9 mouse cellular contexts compared by ENCODE assay signal in the genomic region with DNA sequence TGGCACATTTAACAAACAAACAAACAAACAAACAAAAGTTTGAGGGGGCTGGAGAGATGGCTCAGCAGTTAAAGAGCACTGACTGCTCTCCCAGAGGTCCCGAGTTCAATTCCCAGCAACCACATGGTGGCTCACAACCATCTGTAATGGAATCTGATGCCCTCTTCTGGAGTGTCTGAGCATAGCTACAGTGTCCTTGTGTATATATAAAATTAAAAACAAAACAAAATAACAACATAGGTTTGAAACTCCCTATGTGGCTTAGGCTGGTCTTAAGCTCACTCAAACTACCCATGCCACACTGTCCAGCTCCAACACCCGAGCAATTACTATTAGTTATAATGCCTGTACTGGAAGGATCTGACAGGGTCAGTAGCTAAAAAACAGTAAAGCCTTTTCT. TPM values are rescaled to one million over a fixed set of nuclear protein-coding genes. Genes with fewer than 3 reads are reported as not detected.
A peak's percentile ranks its signal among the peaks of the same experiment; 100 is the strongest.
DNase-seq lines count a peak whose midpoint lies in the region; ATAC-seq and TF ChIP-seq lines count a peak whose summit lies in the region.
"Had no signal": no experiment of that assay in that cellular context is flagged by ENCODE, and none has a peak within 500 bp of the region (broad histone marks: within the 10 kb centered on the region; RNA-seq: fewer than 3 reads in every experiment).

No protein-coding gene starts in this region.

- no peak overlapping the region for H3K9ac ChIP-seq in heart, embryonic 12.5 days
- H3K9ac ChIP-seq in ES-Bruce4 (ENCODE audit: low read depth, poor library complexity, severe bottlenecking) = peak overlapping the region; percentile 60; the same call in 1 of the 2 replicates

- TF ChIP-seq CTCF in ES-Bruce4 (IDR thresholded peaks at IDR 0.05; ENCODE audit: low read depth, low read length) = no peak

- no peak for ATAC-seq in heart, embryonic 12.5 days (ENCODE audit: insufficient number of reproducible peaks, low FRiP score)

- H3K27me3 ChIP-seq in heart, embryonic 12.5 days (replicated peaks) = no peaks in the 10 kb centered on the region
- no peaks in the 10 kb centered on the region for H3K27me3 ChIP-seq in ES-Bruce4 (ENCODE audit: control insufficient read depth, insufficient read depth, low read length, poor library complexity, severe bottlenecking)
- no peaks in the 10 kb centered on the region for H3K27me3 ChIP-seq in hindbrain, embryonic 10.5 days (ENCODE audit: insufficient read depth, poor library complexity, severe bottlenecking)
- H3K27me3 ChIP-seq in midbrain, embryonic 10.5 days (ENCODE audit: low read depth, poor library complexity, severe bottlenecking) = no peaks in the 10 kb centered on the region

- TF ChIP-seq EP300 in ES-Bruce4 (IDR thresholded peaks at IDR 0.05; ENCODE audit: insufficient read depth, low read depth, low read length) = no peak

- peak overlapping the region; percentile 75; the same call in 1 of the 2 replicates for H3K4me3 ChIP-seq in heart, embryonic 12.5 days
- H3K4me3 ChIP-seq in ES-Bruce4 (ENCODE audit: low read depth, low read length) = no peak overlapping the region
- peak overlapping the region; percentile 78 for H3K4me3 ChIP-seq in hindbrain, embryonic 10.5 days
- peak overlapping the region; percentile 85 for H3K4me3 ChIP-seq in midbrain, embryonic 10.5 days

- no peak for TF ChIP-seq POLR2A in ES-Bruce4 (IDR thresholded peaks at IDR 0.05; ENCODE audit: insufficient read depth, low read length)

- H3K4me2 ChIP-seq in heart, embryonic 12.5 days = peak overlapping the region; percentile 73

- H3K36me3 ChIP-seq in heart, embryonic 12.5 days = peaks cover 41% of the 10 kb centered on the region
- peaks cover 6% of the 10 kb centered on the region for H3K36me3 ChIP-seq in ES-Bruce4 (ENCODE audit: control insufficient read depth, insufficient read depth, low read length, poor library complexity, severe bottlenecking)
- peaks cover 49% of the 10 kb centered on the region for H3K36me3 ChIP-seq in hindbrain, embryonic 10.5 days
- H3K36me3 ChIP-seq in midbrain, embryonic 10.5 days = peaks cover 46% of the 10 kb centered on the region

- no peak overlapping the region; the same call in 1 of the 2 replicates for H3K27ac ChIP-seq in heart, embryonic 12.5 days (ENCODE audit: poor library complexity, severe bottlenecking)
- no peak overlapping the region for H3K27ac ChIP-seq in ES-Bruce4 (ENCODE audit: insufficient read depth, low read length)
- no peak overlapping the region; the same call in 1 of the 2 replicates for H3K27ac ChIP-seq in hindbrain, embryonic 10.5 days
- H3K27ac ChIP-seq in midbrain, embryonic 10.5 days (replicated peaks) = no peak overlapping the region

- H3K4me1 ChIP-seq in heart, embryonic 12.5 days (replicated peaks) = 0 out of 2 replicates have a peak, but pooled peaks cover 8% of the 10 kb centered on the region
- no peaks in the 10 kb centered on the region for H3K4me1 ChIP-seq in ES-Bruce4 (ENCODE audit: control insufficient read depth, insufficient read depth, low read length)
- peaks cover 19% of the 10 kb centered on the region for H3K4me1 ChIP-seq in hindbrain, embryonic 10.5 days (replicated peaks)
- peaks cover 22% of the 10 kb centered on the region for H3K4me1 ChIP-seq in midbrain, embryonic 10.5 days

- H3K9me3 ChIP-seq in heart, embryonic 12.5 days (replicated peaks) = no peaks in the 10 kb centered on the region
- H3K9me3 ChIP-seq in ES-Bruce4 (replicated peaks; ENCODE audit: control insufficient read depth, insufficient read depth, low read length, poor library complexity, severe bottlenecking) = no peaks in the 10 kb centered on the region
- no peaks in the 10 kb centered on the region for H3K9me3 ChIP-seq in hindbrain, embryonic 10.5 days
- H3K9me3 ChIP-seq in midbrain, embryonic 10.5 days (replicated peaks) = no peaks in the 10 kb centered on the region

- intact Hi-C loops in heart, postnatal 14 days (cut with DNase I) = loop anchor here (5.0 kb wide), 1 partner anchor 181 kb away; no protein-coding TSS in a partner anchor

- WGBS in heart, embryonic 12.5 days = 83% methylated on average over 2 of the region's 2 CpGs
- 84% methylated on average over 2 of the region's 2 CpGs for WGBS in hindbrain, embryonic 10.5 days
- 91% methylated on average over 2 of the region's 2 CpGs for WGBS in midbrain, embryonic 10.5 days

- DNase-seq in heart, postnatal 14 days = no peak
- DNase-seq in hindbrain, embryonic 10.5 days (ENCODE audit: low spot score) = no peak
- DNase-seq in midbrain, embryonic 10.5 days (ENCODE audit: low spot score) = no peak
- DNase-seq in spleen, postnatal 4 days (ENCODE audit: low spot score in 2 of 2) = no peak
- no peak for DNase-seq in retina, postnatal 1 day
- DNase-seq in ovary, postnatal 36 days (ENCODE audit: low spot score) = no peak
- DNase-seq: layer of hippocampus, postnatal 36 days had no signal

RNA-seq across cellular contexts. Expression of gene Romo1, which starts 1.0 kb away (rescaled TPM):
- polyA plus RNA-seq in heart, embryonic 12.5 days (2016; fragmentation: Nextera tagmentation; extraction: Ambion mirVana) = 451 and 494 TPM in 2 replicates
- 100 to 1,000 TPM; 297 to 305 TPM for total RNA-seq in heart, postnatal 14 days (2021)
- polyA plus RNA-seq in ES-Bruce4 (2011; ENCODE audit: insufficient read depth, insufficient read length, low read depth, missing spikeins) = 83.8 and 109 TPM in 2 replicates
- 438 and 481 TPM in 2 replicates for polyA plus RNA-seq in hindbrain, embryonic 10.5 days (2016; fragmentation: Nextera tagmentation; extraction: Ambion mirVana)
- polyA plus RNA-seq in midbrain, embryonic 10.5 days (2016; fragmentation: Nextera tagmentation; extraction: Ambion mirVana) = 426 and 441 TPM in 2 replicates

RNA-seq across cellular contexts. Expression of gene Nfs1, which starts 1.2 kb away (rescaled TPM):
- polyA plus RNA-seq in heart, embryonic 12.5 days (2016; fragmentation: Nextera tagmentation; extraction: Ambion mirVana) = 55.5 and 55.8 TPM in 2 replicates
- 10 to 100 TPM; 65.0 to 70.5 TPM for total RNA-seq in heart, postnatal 14 days (2021)
- polyA plus RNA-seq in ES-Bruce4 (2011; ENCODE audit: insufficient read depth, insufficient read length, low read depth, missing spikeins) = 35.8 and 41.7 TPM in 2 replicates
- polyA plus RNA-seq in hindbrain, embryonic 10.5 days (2016; fragmentation: Nextera tagmentation; extraction: Ambion mirVana) = 41.6 and 43.5 TPM in 2 replicates
- 46.0 and 46.7 TPM in 2 replicates for polyA plus RNA-seq in midbrain, embryonic 10.5 days (2016; fragmentation: Nextera tagmentation; extraction: Ambion mirVana)

RNA-seq across cellular contexts. Expression of gene Gm28036, which starts 15.9 kb away (rescaled TPM):
- 19.1 and 21.0 TPM in 2 replicates for polyA plus RNA-seq in heart, embryonic 12.5 days (2016; fragmentation: Nextera tagmentation; extraction: Ambion mirVana)
- 10 to 100 TPM; 14.9 to 15.6 TPM for total RNA-seq in heart, postnatal 14 days (2021)
- polyA plus RNA-seq in ES-Bruce4 (2011; ENCODE audit: insufficient read depth, insufficient read length, low read depth, missing spikeins) = 43.0 and 52.2 TPM in 2 replicates
- polyA plus RNA-seq in hindbrain, embryonic 10.5 days (2016; fragmentation: Nextera tagmentation; extraction: Ambion mirVana) = 22.5 and 27.2 TPM in 2 replicates
- polyA plus RNA-seq in midbrain, embryonic 10.5 days (2016; fragmentation: Nextera tagmentation; extraction: Ambion mirVana) = 19.1 and 27.3 TPM in 2 replicates

RNA-seq across cellular contexts. Expression of gene Rbm12, which starts 31.0 kb away (rescaled TPM):
- 26.2 and 26.9 TPM in 2 replicates for polyA plus RNA-seq in heart, embryonic 12.5 days (2016; fragmentation: Nextera tagmentation; extraction: Ambion mirVana)
- total RNA-seq in heart, postnatal 14 days (2021) = 10 to 100 TPM; 19.7 to 20.3 TPM
- polyA plus RNA-seq in ES-Bruce4 (2011; ENCODE audit: insufficient read depth, insufficient read length, low read depth, missing spikeins) = 64.5 and 78.1 TPM in 2 replicates
- 42.6 and 47.4 TPM in 2 replicates for polyA plus RNA-seq in hindbrain, embryonic 10.5 days (2016; fragmentation: Nextera tagmentation; extraction: Ambion mirVana)
- 43.9 and 47.2 TPM in 2 replicates for polyA plus RNA-seq in midbrain, embryonic 10.5 days (2016; fragmentation: Nextera tagmentation; extraction: Ambion mirVana)

RNA-seq across cellular contexts. Expression of gene Cpne1, which starts 31.1 kb away (rescaled TPM):
- 30.0 and 31.0 TPM in 2 replicates for polyA plus RNA-seq in heart, embryonic 12.5 days (2016; fragmentation: Nextera tagmentation; extraction: Ambion mirVana)
- 10 to 100 TPM; 20.7 to 23.5 TPM for total RNA-seq in heart, postnatal 14 days (2021)
- 34.4 and 50.7 TPM in 2 replicates for polyA plus RNA-seq in ES-Bruce4 (2011; ENCODE audit: insufficient read depth, insufficient read length, low read depth, missing spikeins)
- 51.4 and 68.0 TPM in 2 replicates for polyA plus RNA-seq in hindbrain, embryonic 10.5 days (2016; fragmentation: Nextera tagmentation; extraction: Ambion mirVana)
- polyA plus RNA-seq in midbrain, embryonic 10.5 days (2016; fragmentation: Nextera tagmentation; extraction: Ambion mirVana) = 58.9 and 67.0 TPM in 2 replicates
